Mouse (Mus musculus) gastrocnemius, adult 8-10 months (tissue): Measurements from ENCODE around the gene Sox2. TPM values are rescaled to one million over a fixed set of nuclear protein-coding genes. Genes with fewer than 3 reads are reported as not detected.

Experiments
- DNase-seq, 2 experiments: peaks; one replicate each; pipeline ENCODE4 v3.0.0; 2022; ENCODE audit warnings: low spot score in 2 of 2
- total RNA-seq, 4 experiments: library from RNA; stranded (reverse); gene quantifications; 2 replicates each; pipeline ENCODE4 v1.2.4; 2022

The Sox2 gene
- total RNA-seq, 4 experiments from 2014 or later, result 0.13 TPM; not detected in 3

GRCm38 (mm10) chr3:34643067-34643466, 7.1 kb upstream of the Sox2 start:
- DNase-seq, result no peak

- DNase-seq, result no peak
These were observed 6.6 kb upstream of the Sox2 start for GRCm38 (mm10) chr3:34643536-34644115.

- no peak for DNase-seq
These were observed 4.0 kb upstream of the Sox2 start for GRCm38 (mm10) chr3:34646169-34646568.

- DNase-seq, result peak in 1 of 2 experiments; percentile 47
These were observed 2.5 kb upstream of the Sox2 start for GRCm38 (mm10) chr3:34647688-34648087.

GRCm38 (mm10) chr3:34648105-34648832, 1.9 kb upstream of the Sox2 start:
- DNase-seq, result no peak

- no peak for DNase-seq
These were observed 1.1 kb upstream of the Sox2 start for GRCm38 (mm10) chr3:34648833-34649719.

GRCm38 (mm10) chr3:34650621-34651361, 586 bp downstream of the Sox2 start:
- no peak for DNase-seq

- DNase-seq, result no peak
These were observed 1.4 kb downstream of the Sox2 start for GRCm38 (mm10) chr3:34651486-34652170.

GRCm38 (mm10) chr3:34652616-34653015, 2.4 kb downstream of the Sox2 start:
- DNase-seq, result no peak

- no peak for DNase-seq
These were observed 3.2 kb downstream of the Sox2 start for GRCm38 (mm10) chr3:34653235-34653976.

GRCm38 (mm10) chr3:34653977-34654500, 3.8 kb downstream of the Sox2 start:
- DNase-seq, result no peak

- no peak for DNase-seq
These were observed 4.6 kb downstream of the Sox2 start for GRCm38 (mm10) chr3:34654781-34655180.

GRCm38 (mm10) chr3:34655311-34656075, 5.3 kb downstream of the Sox2 start:
- no peak for DNase-seq

- DNase-seq, result no peak
These were observed 5.9 kb downstream of the Sox2 start for GRCm38 (mm10) chr3:34656153-34656552.

GRCm38 (mm10) chr3:34656813-34657700, 6.9 kb downstream of the Sox2 start:
- no peak for DNase-seq

GRCm38 (mm10) chr3:34657701-34658090, 7.5 kb downstream of the Sox2 start:
- no peak for DNase-seq

- DNase-seq, result no peak
These were observed 8.2 kb downstream of the Sox2 start for GRCm38 (mm10) chr3:34658241-34658965.
